Mouse (Mus musculus): ENCODE measurements around the gene Trappc2l.

Trappc2l gene

DNA sequence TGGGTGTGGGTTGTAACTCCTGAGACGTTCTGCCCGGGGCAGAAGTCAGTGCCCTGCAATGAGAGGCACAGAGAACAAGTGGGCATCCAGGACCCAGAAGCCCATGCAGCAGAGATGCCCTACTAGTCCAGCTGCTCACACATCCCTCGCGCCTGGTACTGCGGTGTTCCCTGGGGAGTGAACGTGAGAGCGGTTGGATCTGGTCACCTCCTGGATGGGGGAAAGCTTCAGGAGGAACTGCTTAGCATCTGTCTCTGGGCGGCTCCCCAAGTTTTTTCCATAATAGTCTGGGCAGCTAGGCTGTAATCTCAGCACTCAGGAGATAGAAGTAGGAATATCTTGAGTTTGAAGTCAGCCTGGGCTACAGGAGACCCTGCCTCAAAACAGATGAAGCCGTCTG is 26.5 kb upstream of the Trappc2l start:
- no peak for DNase-seq

DNA sequence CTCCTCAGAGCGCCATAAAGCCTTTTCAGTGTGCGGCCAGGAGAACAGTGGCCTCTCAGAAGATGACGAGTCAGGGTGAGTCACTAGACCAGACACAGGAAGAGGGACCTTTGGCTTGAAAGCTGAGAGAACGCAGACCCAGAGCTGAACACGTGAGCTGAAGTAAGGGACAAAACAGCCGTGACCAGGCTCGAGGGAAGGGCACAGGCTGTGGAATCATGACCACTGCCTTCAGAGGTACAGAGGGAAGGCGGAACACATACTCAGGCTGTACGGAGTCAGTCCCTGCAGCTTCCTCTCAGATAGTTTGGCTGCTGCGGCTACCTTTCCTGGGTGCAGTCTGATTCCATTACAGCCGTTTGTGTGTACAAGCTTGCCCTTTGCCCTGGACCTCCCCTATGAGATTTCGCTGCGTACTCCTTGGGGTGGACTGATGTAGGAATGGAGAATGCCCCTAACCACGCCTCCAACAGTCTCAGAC is 26.0 kb upstream of the Trappc2l start:
- DNase-seq = no peak

GRCm38 (mm10) chr8:122586171-122586570 is 25.3 kb upstream of the Trappc2l start:
- no peak for DNase-seq

DNA sequence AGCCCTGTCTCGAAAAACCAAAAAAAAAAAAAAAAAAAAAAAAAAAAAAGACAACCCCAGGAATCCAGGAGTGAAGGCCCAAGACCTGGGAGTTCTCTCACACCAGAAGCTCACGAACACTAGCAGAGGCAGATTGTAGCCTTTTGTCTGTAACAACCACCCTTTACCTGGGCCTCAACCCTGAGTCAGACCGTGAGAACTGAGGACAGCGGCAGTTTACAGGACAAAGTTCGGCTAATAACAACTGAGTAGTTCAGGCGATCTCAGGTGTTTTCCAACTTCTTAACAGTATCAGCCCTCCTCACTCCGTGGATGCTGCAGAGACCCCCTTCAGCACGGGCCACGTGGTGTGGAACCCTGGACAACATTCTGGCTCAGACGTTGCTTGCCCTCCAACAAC is 24.7 kb upstream of the Trappc2l start:
- no peak for DNase-seq

GRCm38 (mm10) chr8:122593240-122593639 is 18.2 kb upstream of the Trappc2l start:
- DNase-seq = no peak

DNA sequence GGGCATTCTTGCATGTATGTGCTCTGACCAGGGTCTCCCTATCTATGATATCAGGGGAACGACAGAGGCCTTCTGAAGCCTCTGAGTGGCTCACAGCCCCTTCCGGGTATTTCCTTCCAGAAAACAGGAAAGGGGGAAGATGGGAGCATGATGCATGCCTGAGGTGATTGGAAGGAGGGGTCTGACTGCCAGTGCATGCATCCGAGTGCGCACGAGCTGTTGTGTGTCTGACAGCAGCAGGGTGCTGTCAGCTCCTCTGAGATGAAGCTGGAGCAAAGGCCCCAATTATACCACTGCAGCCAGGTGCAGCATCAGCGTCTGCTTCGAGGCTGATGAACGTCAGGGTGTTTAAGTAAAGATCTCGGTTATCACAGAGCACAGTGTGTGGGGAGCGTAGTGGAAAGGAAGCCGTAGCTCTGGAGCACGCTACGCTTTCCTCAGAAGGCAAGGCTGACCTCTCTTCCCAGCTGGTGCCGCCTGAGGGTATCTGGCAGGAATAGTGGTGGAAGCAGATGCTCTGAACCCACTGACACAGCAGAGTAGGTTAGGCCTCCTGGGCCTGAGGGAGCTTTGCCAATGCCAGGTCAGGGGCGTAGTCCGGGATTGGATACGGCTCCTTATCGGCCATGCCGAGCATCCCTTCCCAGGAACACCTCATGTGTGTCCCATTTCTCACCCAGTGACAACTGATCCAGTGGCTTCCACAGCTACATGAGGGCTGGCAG is 17.5 kb upstream of the Trappc2l start:
- DNase-seq = no peak

GRCm38 (mm10) chr8:122596031-122596430 is 15.4 kb upstream of the Trappc2l start:
- no peak for DNase-seq

- DNase-seq = no peak
Observed at GRCm38 (mm10) chr8:122600666-122601065, 10.8 kb upstream of the Trappc2l start.

- no peak for DNase-seq
Observed at GRCm38 (mm10) chr8:122604640-122605039, 6.8 kb upstream of the Trappc2l start.

- DNase-seq = no peak
Observed at GRCm38 (mm10) chr8:122605367-122605766, 6.1 kb upstream of the Trappc2l start.

- DNase-seq = no peak
Observed at GRCm38 (mm10) chr8:122606810-122607209, 4.6 kb upstream of the Trappc2l start.

DNA sequence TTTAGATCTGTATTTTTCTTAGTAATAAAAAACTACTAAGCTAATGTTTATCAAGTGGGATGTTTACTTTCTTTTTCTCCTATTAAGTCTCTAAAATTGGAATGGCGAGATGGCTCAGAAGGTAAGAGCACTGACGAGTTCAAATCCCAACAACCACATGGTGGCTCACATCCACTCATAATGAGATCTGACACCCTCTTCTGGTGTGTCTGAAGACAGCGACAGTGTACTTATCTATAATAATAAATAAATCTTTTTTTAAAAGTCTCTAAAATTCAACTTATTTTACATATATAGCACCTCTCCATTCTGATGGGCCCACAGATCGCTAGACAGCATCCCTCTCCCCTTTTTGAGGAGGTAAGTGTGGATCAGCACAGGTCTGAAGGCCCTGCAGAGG is 1.2 kb upstream of the Trappc2l start:
- no peak for DNase-seq

GRCm38 (mm10) chr8:122610612-122611277 is 695 bp upstream of the Trappc2l start:
- no peak for DNase-seq

- DNase-seq = no peak
Observed at GRCm38 (mm10) chr8:122616181-122616905, 4.9 kb downstream of the Trappc2l start.

DNA sequence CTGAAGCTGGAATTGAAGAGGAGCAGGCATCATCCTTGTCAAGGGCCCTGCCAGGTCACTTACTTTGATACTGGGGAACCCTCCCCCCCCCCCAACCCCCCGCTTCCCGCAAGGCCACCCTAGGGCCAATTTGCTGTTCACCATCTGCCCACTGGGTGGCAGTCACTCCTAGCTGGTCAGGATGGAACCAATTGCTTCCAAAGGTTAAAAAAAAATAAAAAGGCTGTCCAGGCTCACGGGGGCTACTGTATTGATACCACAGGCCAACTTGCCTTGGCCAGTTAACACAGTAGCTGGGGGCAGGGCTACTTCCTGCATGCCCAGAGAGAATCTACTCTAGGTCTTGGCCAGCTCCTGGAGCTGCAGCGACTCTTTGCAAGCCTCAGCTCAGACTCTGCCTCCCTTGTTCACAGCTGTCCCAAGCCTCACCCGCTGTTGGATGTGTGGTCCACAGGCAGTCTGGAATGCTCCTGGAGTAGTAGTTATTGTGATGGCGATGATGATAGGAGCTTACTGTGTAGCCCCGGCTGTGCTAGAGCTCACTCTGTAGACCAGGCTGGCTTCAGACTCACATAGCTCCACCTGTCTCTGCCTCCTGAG is 6.6 kb downstream of the Trappc2l start:
- DNase-seq = peak; percentile 88

- no peak for DNase-seq
Observed at GRCm38 (mm10) chr8:122618660-122619378, 7.4 kb downstream of the Trappc2l start.

- no peak for DNase-seq
Observed at GRCm38 (mm10) chr8:122620446-122620845, 9.0 kb downstream of the Trappc2l start.

GRCm38 (mm10) chr8:122622727-122623126 is 11.3 kb downstream of the Trappc2l start, which contains the start of gene Pabpn1l:
Gene Pabpn1l (minus strand): TSS chr8:122622739.
- DNase-seq = no peak

GRCm38 (mm10) chr8:122623844-122624642 is 12.6 kb downstream of the Trappc2l start:
- DNase-seq = no peak

- no peak for DNase-seq
Observed at GRCm38 (mm10) chr8:122624653-122625052, 13.2 kb downstream of the Trappc2l start.

DNA sequence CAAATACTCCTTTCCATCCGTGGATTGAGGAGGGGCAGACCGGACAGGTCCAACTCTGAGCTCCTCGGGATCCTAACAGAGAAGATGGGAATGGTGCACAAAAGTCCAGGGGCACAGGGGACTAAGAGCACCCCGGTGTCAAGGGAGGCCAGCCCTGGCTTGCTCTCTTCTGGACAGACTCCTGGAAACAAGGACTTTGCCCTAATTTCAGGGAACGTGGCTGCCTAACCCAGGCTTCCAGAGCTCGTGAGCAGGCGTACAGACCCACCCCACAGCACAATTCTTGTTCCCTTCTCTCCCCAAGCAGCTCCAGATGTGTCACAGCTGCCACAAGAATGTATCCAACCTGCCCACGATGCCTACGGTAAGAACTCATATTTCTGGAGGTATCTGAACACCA is 14.4 kb downstream of the Trappc2l start:
- DNase-seq = no peak

DNA sequence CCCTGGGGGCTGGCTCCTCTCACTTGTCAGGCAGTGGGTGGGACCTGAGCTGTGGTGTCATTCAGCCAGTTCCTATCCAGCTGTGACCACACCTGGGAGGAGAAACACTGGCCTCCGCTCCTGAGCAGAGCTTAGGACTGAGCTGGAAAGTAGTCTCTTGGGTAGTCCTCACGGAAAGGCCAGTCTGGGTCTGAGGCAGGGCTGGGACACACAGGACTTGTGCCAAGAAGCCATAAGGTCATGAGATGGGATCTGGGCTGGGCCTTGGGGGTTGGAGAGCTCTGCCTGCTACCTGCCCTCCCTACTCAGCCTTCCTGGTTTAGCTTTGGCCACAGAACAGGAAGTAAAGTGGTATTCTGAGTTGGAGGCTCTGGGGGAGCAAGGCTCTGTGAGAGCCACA is 15.5 kb downstream of the Trappc2l start:
- no peak for DNase-seq
